Mouse (Mus musculus): Measurements from ENCODE around the gene Hydin. TPM values are rescaled to one million over a fixed set of nuclear protein-coding genes. Genes with fewer than 3 reads are reported as not detected.

Gene Hydin
- polyA plus RNA-seq (2015; fragmentation: Nextera tagmentation; extraction: Ambion mirVana) = 0.03 TPM in 1 of 2 replicates, not detected in the other

- H3K4me2 ChIP-seq (ENCODE audit: low read length) = peak within 1 kb of the TSS; percentile 57
- H3K4me3 ChIP-seq (replicated peaks; ENCODE audit: low read depth, low read length) = peak within 1 kb of the TSS; percentile 17
- DNase-seq (ENCODE audit: low spot score) (peak; percentile 82), ATAC-seq (replicated peaks; ENCODE audit: low FRiP score, low read depth) (peak; percentile 94)
- no peaks in the 10 kb centered on the region for H3K27me3 ChIP-seq (ENCODE audit: insufficient read depth, low read length)
- no peak within 1 kb of the TSS for H3K27ac ChIP-seq
- peak within 1 kb of the TSS; percentile 31; the same call in 1 of the 2 replicates for H3K9ac ChIP-seq (ENCODE audit: low read depth, low read length)
- no peaks in the 10 kb centered on the region; the same call in 1 of the 2 replicates for H3K4me1 ChIP-seq (replicated peaks; ENCODE audit: insufficient read depth, low read length)
- WGBS = under 1% methylated on average over 15 of the region's 15 CpGs
- TF ChIP-seq CTCF (IDR thresholded peaks at IDR 0.05; ENCODE audit: low read depth) = no peak
- H3K9me3 ChIP-seq (replicated peaks; ENCODE audit: low read length) = no peaks in the 10 kb centered on the region
- no peaks in the 10 kb centered on the region for H3K36me3 ChIP-seq (ENCODE audit: insufficient read depth, low read length)
Measured at GRCm38 (mm10) chr8:110266741-110267140, at the start of gene Hydin. TSS of gene Hydin (plus strand) at chr8:110266977.

GRCm38 (mm10) chr8:110217198-110217597, 49.6 kb upstream of the Hydin start:
- WGBS = 33% methylated on average over 5 of the region's 5 CpGs
- H3K9ac ChIP-seq (ENCODE audit: low read depth, low read length) = no peak overlapping the region
- no peak for ATAC-seq (replicated peaks; ENCODE audit: low FRiP score, low read depth)
- peaks cover 14% of the 10 kb centered on the region; the same call in 1 of the 2 replicates for H3K36me3 ChIP-seq (ENCODE audit: insufficient read depth, low read length)
- no peaks in the 10 kb centered on the region for H3K9me3 ChIP-seq (replicated peaks; ENCODE audit: low read length)
- H3K27ac ChIP-seq = no peak overlapping the region
- DNase-seq (ENCODE audit: low spot score) = no peak
- peak overlapping the region; percentile 73 for H3K4me2 ChIP-seq (ENCODE audit: low read length)
- H3K27me3 ChIP-seq (ENCODE audit: insufficient read depth, low read length) = no peaks in the 10 kb centered on the region
- H3K4me3 ChIP-seq (replicated peaks; ENCODE audit: low read depth, low read length) = peak overlapping the region; percentile 56
- no peak for TF ChIP-seq CTCF (IDR thresholded peaks at IDR 0.05; ENCODE audit: low read depth)
- H3K4me1 ChIP-seq (replicated peaks; ENCODE audit: insufficient read depth, low read length) = peaks cover 6% of the 10 kb centered on the region; the same call in 1 of the 2 replicates

- Histone ChIP-seq H3K9ac (ENCODE audit: low read depth, low read length) (peak overlapping the region; percentile 28; the same call in 1 of the 2 replicates), H3K4me1 (replicated peaks; ENCODE audit: insufficient read depth, low read length) (peaks cover 6% of the 10 kb centered on the region; the same call in 1 of the 2 replicates), H3K4me2 (ENCODE audit: low read length) (peak overlapping the region; percentile 73), H3K27ac (no peak overlapping the region), H3K27me3 (ENCODE audit: insufficient read depth, low read length) (no peaks in the 10 kb centered on the region), H3K9me3 (replicated peaks; ENCODE audit: low read length) (no peaks in the 10 kb centered on the region), H3K36me3 (ENCODE audit: insufficient read depth, low read length) (peaks cover 19% of the 10 kb centered on the region; the same call in 1 of the 2 replicates), H3K4me3 (replicated peaks; ENCODE audit: low read depth, low read length) (peak overlapping the region; percentile 56)
- ATAC-seq (replicated peaks; ENCODE audit: low FRiP score, low read depth) = peak; percentile 99
- under 1% methylated on average over 43 of the region's 43 CpGs for WGBS
- TF ChIP-seq CTCF (IDR thresholded peaks at IDR 0.05; ENCODE audit: low read depth) = no peak
- peak; percentile 99 for DNase-seq (ENCODE audit: low spot score)
Measured at GRCm38 (mm10) chr8:110217681-110218131, 49.1 kb upstream of the Hydin start.

- ATAC-seq (replicated peaks; ENCODE audit: low FRiP score, low read depth) (no peak), DNase-seq (ENCODE audit: low spot score) (no peak)
- H3K27ac ChIP-seq = no peak overlapping the region
- no peaks in the 10 kb centered on the region for H3K27me3 ChIP-seq (ENCODE audit: insufficient read depth, low read length)
- TF ChIP-seq CTCF (IDR thresholded peaks at IDR 0.05; ENCODE audit: low read depth) = no peak
- H3K4me2 ChIP-seq (ENCODE audit: low read length) = peak overlapping the region; percentile 73
- H3K36me3 ChIP-seq (ENCODE audit: insufficient read depth, low read length) = peaks cover 24% of the 10 kb centered on the region; the same call in 1 of the 2 replicates
- peak overlapping the region; percentile 56 for H3K4me3 ChIP-seq (replicated peaks; ENCODE audit: low read depth, low read length)
- H3K9me3 ChIP-seq (replicated peaks; ENCODE audit: low read length) = no peaks in the 10 kb centered on the region
- no peak overlapping the region for H3K9ac ChIP-seq (ENCODE audit: low read depth, low read length)
- 70% methylated on average over 5 of the region's 5 CpGs for WGBS
- peaks cover 6% of the 10 kb centered on the region; the same call in 1 of the 2 replicates for H3K4me1 ChIP-seq (replicated peaks; ENCODE audit: insufficient read depth, low read length)
Measured at GRCm38 (mm10) chr8:110218511-110218910, 48.3 kb upstream of the Hydin start.

GRCm38 (mm10) chr8:110220936-110221335, 45.8 kb upstream of the Hydin start:
- no peak overlapping the region for H3K4me2 ChIP-seq (ENCODE audit: low read length)
- WGBS = 91% methylated on average over 14 of the region's 14 CpGs
- TF ChIP-seq CTCF (IDR thresholded peaks at IDR 0.05; ENCODE audit: low read depth) = no peak
- no peaks in the 10 kb centered on the region for H3K27me3 ChIP-seq (ENCODE audit: insufficient read depth, low read length)
- ATAC-seq (replicated peaks; ENCODE audit: low FRiP score, low read depth) = no peak
- no peak for DNase-seq (ENCODE audit: low spot score)
- no peak overlapping the region for H3K27ac ChIP-seq
- peaks cover 6% of the 10 kb centered on the region; the same call in 1 of the 2 replicates for H3K4me1 ChIP-seq (replicated peaks; ENCODE audit: insufficient read depth, low read length)
- H3K4me3 ChIP-seq (replicated peaks; ENCODE audit: low read depth, low read length) = no peak overlapping the region
- H3K36me3 ChIP-seq (ENCODE audit: insufficient read depth, low read length) = peaks cover 24% of the 10 kb centered on the region; the same call in 1 of the 2 replicates
- H3K9me3 ChIP-seq (replicated peaks; ENCODE audit: low read length) = no peaks in the 10 kb centered on the region
- no peak overlapping the region for H3K9ac ChIP-seq (ENCODE audit: low read depth, low read length)

GRCm38 (mm10) chr8:110230803-110231202, 36.0 kb upstream of the Hydin start:
- DNase-seq (ENCODE audit: low spot score) = peak; percentile 27
- Histone ChIP-seq H3K36me3 (ENCODE audit: insufficient read depth, low read length) (no peaks in the 10 kb centered on the region), H3K9me3 (replicated peaks; ENCODE audit: low read length) (no peaks in the 10 kb centered on the region), H3K27ac (no peak overlapping the region), H3K4me3 (replicated peaks; ENCODE audit: low read depth, low read length) (no peak overlapping the region), H3K4me2 (ENCODE audit: low read length) (no peak overlapping the region), H3K4me1 (replicated peaks; ENCODE audit: insufficient read depth, low read length) (no peaks in the 10 kb centered on the region), H3K27me3 (ENCODE audit: insufficient read depth, low read length) (no peaks in the 10 kb centered on the region), H3K9ac (ENCODE audit: low read depth, low read length) (no peak overlapping the region)
- no peak for TF ChIP-seq CTCF (IDR thresholded peaks at IDR 0.05; ENCODE audit: low read depth)
- ATAC-seq (replicated peaks; ENCODE audit: low FRiP score, low read depth) = 0 out of 2 replicates have a peak, but pooled peaks have one; percentile 46
- WGBS = 22% methylated on average over 6 of the region's 6 CpGs

Measured in kidney, postnatal 0 days (tissue).